8 mouse cellular contexts compared by ENCODE assay signal in genomic region chr11:119022895-119023615, GRCm38 (mm10). TPM values are rescaled to one million over a fixed set of nuclear protein-coding genes. Genes with fewer than 3 reads are reported as not detected.
A peak's percentile ranks its signal among the peaks of the same experiment; 100 is the strongest.
DNase-seq lines count a peak whose midpoint lies in the region; ATAC-seq and TF ChIP-seq lines count a peak whose summit lies in the region.

Cbx2 (plus strand) TSS chr11:119022962.

- TF ChIP-seq CTCF in cerebellum, adult 2 months (IDR thresholded peaks at IDR 0.05; ENCODE audit: borderline replicate concordance, insufficient read depth, low read depth, low read length) = no peak
- TF ChIP-seq CTCF in lung, postnatal 0 days (IDR thresholded peaks at IDR 0.05) = no peak

- peaks cover 38% of the 10 kb centered on the region for H3K36me3 ChIP-seq in hindbrain, embryonic 10.5 days
- 0 out of 2 replicates have a peak, but pooled peaks cover 3% of the 10 kb centered on the region for H3K36me3 ChIP-seq in lung, postnatal 0 days (ENCODE audit: insufficient read depth, low read length)

- peak; percentile 81 for ATAC-seq in frontal cortex, adult (ENCODE audit: low TSS enrichment)
- peak; percentile 94 for ATAC-seq in lung, postnatal 0 days

- peak; percentile 90 for DNase-seq in MN1 (ENCODE audit: low spot score)
- peak; percentile 86 to 87 for DNase-seq in cerebellum, adult 2 months
- DNase-seq in hindbrain, embryonic 10.5 days (ENCODE audit: low spot score) = peak; percentile 92
- DNase-seq in layer of hippocampus, postnatal 14 days (ENCODE audit: low spot score in 2 of 2) = peak; percentile 79 to 85
- DNase-seq in lung, postnatal 0 days (ENCODE audit: low spot score) = peak; percentile 85
- peak; percentile 75 for DNase-seq in ovary, postnatal 14 days (ENCODE audit: low spot score)
- peak; percentile 92 for DNase-seq in thymus, postnatal 25 days

- no peaks in the 10 kb centered on the region for H3K9me3 ChIP-seq in hindbrain, embryonic 10.5 days
- no peaks in the 10 kb centered on the region for H3K9me3 ChIP-seq in lung, postnatal 0 days (ENCODE audit: low read length)

- peaks cover 9% of the 10 kb centered on the region; the same call in 1 of the 2 replicates for H3K4me1 ChIP-seq in cerebellum, adult 2 months (ENCODE audit: control insufficient read depth, insufficient read depth, low read length)
- peaks cover 52% of the 10 kb centered on the region for H3K4me1 ChIP-seq in hindbrain, embryonic 10.5 days (replicated peaks)
- H3K4me1 ChIP-seq in lung, postnatal 0 days (ENCODE audit: insufficient read depth, low read depth, low read length) = peaks cover 8% of the 10 kb centered on the region

- peak within 1 kb of the TSS; percentile 69 for H3K4me3 ChIP-seq in cerebellum, adult 2 months (replicated peaks; ENCODE audit: insufficient read depth, low read depth, low read length)
- peak within 1 kb of the TSS; percentile 93 for H3K4me3 ChIP-seq in hindbrain, embryonic 10.5 days
- peak within 1 kb of the TSS; percentile 71 for H3K4me3 ChIP-seq in lung, postnatal 0 days (ENCODE audit: low read depth, low read length)

- WGBS in cerebellum, adult 2 months = under 1% methylated on average over 99 of the region's 99 CpGs
- under 1% methylated on average over 99 of the region's 99 CpGs for WGBS in hindbrain, embryonic 10.5 days
- 1% methylated on average over 63 of the region's 99 CpGs for WGBS in lung, postnatal 0 days

- no peak within 1 kb of the TSS for H3K27ac ChIP-seq in cerebellum, adult 2 months (ENCODE audit: insufficient read depth, low read length)
- H3K27ac ChIP-seq in hindbrain, embryonic 10.5 days = peak within 1 kb of the TSS; percentile 99
- H3K27ac ChIP-seq in lung, postnatal 0 days (ENCODE audit: low read length) = peak within 1 kb of the TSS; percentile 73

- peak within 1 kb of the TSS; percentile 88 for H3K4me2 ChIP-seq in lung, postnatal 0 days (replicated peaks; ENCODE audit: low read depth, low read length)

- peak; percentile 38; the same call in 1 of the 2 replicates for TF ChIP-seq POLR2A in cerebellum, adult 2 months (IDR thresholded peaks at IDR 0.05; ENCODE audit: borderline replicate concordance, insufficient read depth, low read length)

- peak within 1 kb of the TSS; percentile 55; the same call in 1 of the 2 replicates for H3K9ac ChIP-seq in lung, postnatal 0 days (replicated peaks; ENCODE audit: low read depth)

- TF ChIP-seq EP300 in lung, postnatal 0 days (IDR thresholded peaks at IDR 0.05) = no peak

- H3K27me3 ChIP-seq in cerebellum, adult 2 months (ENCODE audit: control insufficient read depth, insufficient read depth, low read length) = no peaks in the 10 kb centered on the region
- H3K27me3 ChIP-seq in hindbrain, embryonic 10.5 days (ENCODE audit: insufficient read depth, poor library complexity, severe bottlenecking) = peaks cover 36% of the 10 kb centered on the region
- H3K27me3 ChIP-seq in lung, postnatal 0 days (replicated peaks; ENCODE audit: insufficient read depth, low read length) = no peaks in the 10 kb centered on the region; the same call in 1 of the 2 replicates

RNA-seq across cellular contexts. Expression of gene Cbx2, which starts in this region (rescaled TPM):
- 4.1 and 4.6 TPM in 2 replicates for polyA plus RNA-seq in cerebellum, adult 2 months (2012; rRNA removed)
- polyA plus RNA-seq in hindbrain, embryonic 10.5 days (2016; fragmentation: Nextera tagmentation; extraction: Ambion mirVana) = 86.6 and 112 TPM in 2 replicates
- total RNA-seq in layer of hippocampus, postnatal 14 days (2021) = 1 to 10 TPM; 3.6 to 4.2 TPM
- 6.2 and 6.9 TPM in 2 replicates for polyA plus RNA-seq in lung, postnatal 0 days (2015; fragmentation: Nextera tagmentation; extraction: Ambion mirVana)

Comparison
In these comparisons a context has a peak if more than half of its experiments do, and no peak if none do; other contexts are left out.
1. RNA of gene Cbx2 (polyA plus RNA-seq): 86.6 to 112 TPM in hindbrain, embryonic 10.5 days; 6.2 to 6.9 TPM in lung, postnatal 0 days and 4.1 to 4.6 TPM in cerebellum, adult 2 months; every median in the first group is over 10 times any median in the second.
2. Peak in every context shown above with its lines, with median percentiles within 50 percentile points of each other: DNase-seq and H3K4me3 ChIP-seq.